Mouse (Mus musculus): ENCODE measurements around the gene Timm23. TPM values are rescaled to one million over a fixed set of nuclear protein-coding genes. Genes with fewer than 3 reads are reported as not detected.

Gene Timm23
- total RNA-seq, 2 experiments from 2014 or later = 64.0 to 86.2 TPM

GRCm38 (mm10) chr14:32166062-32166441, 35.6 kb downstream of the Timm23 start:
- intact Hi-C loops (cut with DNase I) = no loop called here
- no peak for DNase-seq (ENCODE audit: low spot score in 2 of 2)

GRCm38 (mm10) chr14:32165278-32166061, 36.2 kb downstream of the Timm23 start:
- intact Hi-C loops (cut with DNase I) = no loop called here
- DNase-seq (ENCODE audit: low spot score in 2 of 2) = peak; percentile 26 to 37

DNA sequence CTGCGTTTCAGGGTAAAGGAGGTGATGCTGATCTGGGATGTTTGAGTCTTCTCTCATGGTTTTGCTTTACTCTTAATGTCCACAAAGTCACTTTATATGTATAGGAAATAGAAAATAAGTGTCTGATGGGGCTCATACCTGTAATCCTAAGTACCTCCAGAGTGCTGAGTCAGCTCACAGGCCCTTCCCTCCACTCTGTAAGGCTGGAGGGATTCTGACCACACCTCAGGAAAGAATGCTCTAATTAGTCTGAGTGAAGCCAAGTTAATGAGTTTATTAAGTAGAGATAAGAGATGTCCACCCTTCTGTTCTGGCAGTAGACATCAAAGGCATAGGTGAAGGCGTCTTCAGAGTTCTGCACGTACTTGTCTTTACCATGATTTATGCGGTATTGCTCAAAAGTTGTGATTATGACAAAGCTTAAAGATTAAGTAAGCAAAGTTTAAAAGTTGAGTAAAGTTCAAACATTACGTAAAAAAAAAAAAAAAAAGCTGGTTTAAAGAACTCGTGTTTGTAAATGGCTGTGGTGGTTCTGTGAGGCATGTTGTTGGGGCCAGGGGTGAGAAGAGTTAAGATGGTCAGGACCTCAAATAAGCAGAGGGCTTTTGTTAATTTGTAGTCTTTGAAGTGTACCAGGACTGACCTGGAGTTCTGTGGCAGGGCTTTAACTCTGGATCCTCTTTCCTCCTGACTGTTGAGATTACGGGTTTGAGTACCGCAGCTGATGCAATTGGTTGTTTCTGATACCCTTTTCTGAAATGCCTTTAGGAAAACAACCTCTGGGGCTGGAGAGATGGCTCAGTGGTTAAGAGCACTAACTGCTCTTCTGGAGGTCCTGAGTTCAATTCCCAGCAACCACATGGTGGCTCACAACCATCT, 37.3 kb downstream of the Timm23 start:
- no peak for DNase-seq (ENCODE audit: low spot score in 2 of 2)
- intact Hi-C loops (cut with DNase I) = no loop called here

DNA sequence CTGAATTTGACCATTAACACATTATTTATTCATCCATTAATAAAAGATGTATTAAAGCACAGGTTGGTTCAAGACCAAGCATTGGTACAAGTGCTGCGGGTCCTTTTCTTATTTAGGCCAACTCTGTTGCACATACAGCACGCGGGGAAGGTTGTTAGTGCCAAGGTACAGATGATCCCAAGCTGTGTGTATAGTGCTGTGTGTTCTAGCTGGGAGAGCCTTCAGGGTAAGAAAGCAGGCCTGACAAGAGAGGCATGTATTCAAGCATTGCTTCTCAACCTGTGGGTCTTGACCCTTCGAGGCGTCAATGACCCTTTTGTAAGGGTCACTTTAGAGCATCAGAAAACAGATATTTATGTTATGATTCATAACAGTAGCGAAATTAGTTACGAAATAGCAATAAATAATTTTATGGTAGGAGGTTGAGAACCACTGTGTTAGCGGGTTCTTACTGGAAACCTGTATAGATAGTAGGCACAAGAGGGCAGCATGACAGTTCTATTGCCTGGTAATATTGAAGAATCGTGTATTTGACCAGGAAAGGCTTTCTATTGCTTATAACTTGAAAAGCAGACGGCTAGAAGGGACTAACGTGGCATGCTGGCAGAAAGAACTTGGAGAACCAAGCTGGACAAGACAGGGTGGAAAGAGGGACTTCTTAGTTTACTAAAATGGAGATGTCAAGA, 38.4 kb downstream of the Timm23 start:
- DNase-seq (ENCODE audit: low spot score in 2 of 2) = no peak
- intact Hi-C loops (cut with DNase I) = no loop called here

GRCm38 (mm10) chr14:32162231-32162630, 39.5 kb downstream of the Timm23 start:
- no peak for DNase-seq (ENCODE audit: low spot score in 2 of 2)
- intact Hi-C loops (cut with DNase I) = no loop called here

GRCm38 (mm10) chr14:32161090-32161885, 40.4 kb downstream of the Timm23 start:
- no peak for DNase-seq (ENCODE audit: low spot score in 2 of 2)
- intact Hi-C loops (cut with DNase I) = no loop called here

- intact Hi-C loops (cut with DNase I) = no loop called here
- DNase-seq (ENCODE audit: low spot score in 2 of 2) = no peak
Observed at GRCm38 (mm10) chr14:32160563-32160962, 41.1 kb downstream of the Timm23 start.

DNA sequence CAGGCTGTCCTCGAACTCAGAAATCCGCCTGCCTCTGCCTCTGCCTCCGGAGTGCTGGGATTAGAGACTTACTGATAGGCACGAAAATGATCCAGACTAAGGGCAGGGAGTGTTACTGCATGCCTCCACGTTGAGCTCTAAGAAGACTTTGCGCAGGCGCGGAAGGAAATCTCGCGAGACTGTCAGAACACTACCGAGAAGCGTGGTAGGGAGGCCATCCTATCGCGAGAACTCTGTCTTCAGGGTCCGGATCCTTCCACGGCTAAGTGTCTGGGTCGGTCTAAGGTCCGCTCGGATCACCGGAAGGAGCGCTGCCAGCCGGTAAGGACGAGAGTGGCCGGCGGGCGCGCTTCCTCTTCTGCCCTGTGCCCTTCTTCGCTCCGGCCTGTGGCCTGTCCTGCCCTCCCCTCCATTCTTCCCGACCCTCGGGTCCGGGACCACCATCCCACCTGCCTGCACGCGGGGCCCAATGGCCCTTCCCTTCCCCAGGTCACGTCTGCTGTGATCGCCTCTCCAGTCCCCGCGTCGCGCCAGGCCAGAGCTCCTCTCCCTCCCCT, 41.9 kb downstream of the Timm23 start, which contains the start of gene Ncoa4:
Ncoa4 (plus strand) TSS at position 176 of the 557 bp plus-strand sequence.
- intact Hi-C loops (cut with DNase I) = no loop called here
- peak; percentile 97 to 99 for DNase-seq (ENCODE audit: low spot score in 2 of 2)

- intact Hi-C loops (cut with DNase I) = no loop called here
Observed at GRCm38 (mm10) chr14:32159150-32159670, 42.5 kb downstream of the Timm23 start.

GRCm38 (mm10) chr14:32154758-32155157, 46.9 kb downstream of the Timm23 start:
- no peak for DNase-seq (ENCODE audit: low spot score in 2 of 2)
- intact Hi-C loops (cut with DNase I) = no loop called here

More at GRCm38 (mm10) chr14:32159150-32159670, 42.5 kb downstream of the Timm23 start:
- no peak for DNase-seq (ENCODE audit: low spot score in 2 of 2)

DNA sequence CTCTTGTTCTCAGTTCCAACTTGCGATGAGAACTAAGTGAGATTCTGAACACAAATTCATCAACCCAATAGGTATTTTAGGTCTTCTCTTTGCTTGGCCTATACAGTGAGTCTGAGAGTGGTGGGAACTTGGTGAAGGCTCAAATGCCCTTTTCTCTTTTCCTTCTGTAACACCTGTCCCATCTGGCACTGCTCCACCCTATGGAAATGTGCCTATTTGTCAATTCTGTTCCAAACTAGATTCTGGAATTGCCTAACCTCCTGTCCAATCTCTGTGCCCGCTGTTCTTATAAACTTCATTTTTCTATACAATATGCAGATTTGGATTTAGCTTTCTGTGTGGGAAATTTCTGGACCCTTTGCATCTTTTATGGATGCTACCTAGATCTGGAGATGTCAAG, 48.5 kb downstream of the Timm23 start:
- DNase-seq (ENCODE audit: low spot score in 2 of 2) = no peak
- intact Hi-C loops (cut with DNase I) = no loop called here

DNA sequence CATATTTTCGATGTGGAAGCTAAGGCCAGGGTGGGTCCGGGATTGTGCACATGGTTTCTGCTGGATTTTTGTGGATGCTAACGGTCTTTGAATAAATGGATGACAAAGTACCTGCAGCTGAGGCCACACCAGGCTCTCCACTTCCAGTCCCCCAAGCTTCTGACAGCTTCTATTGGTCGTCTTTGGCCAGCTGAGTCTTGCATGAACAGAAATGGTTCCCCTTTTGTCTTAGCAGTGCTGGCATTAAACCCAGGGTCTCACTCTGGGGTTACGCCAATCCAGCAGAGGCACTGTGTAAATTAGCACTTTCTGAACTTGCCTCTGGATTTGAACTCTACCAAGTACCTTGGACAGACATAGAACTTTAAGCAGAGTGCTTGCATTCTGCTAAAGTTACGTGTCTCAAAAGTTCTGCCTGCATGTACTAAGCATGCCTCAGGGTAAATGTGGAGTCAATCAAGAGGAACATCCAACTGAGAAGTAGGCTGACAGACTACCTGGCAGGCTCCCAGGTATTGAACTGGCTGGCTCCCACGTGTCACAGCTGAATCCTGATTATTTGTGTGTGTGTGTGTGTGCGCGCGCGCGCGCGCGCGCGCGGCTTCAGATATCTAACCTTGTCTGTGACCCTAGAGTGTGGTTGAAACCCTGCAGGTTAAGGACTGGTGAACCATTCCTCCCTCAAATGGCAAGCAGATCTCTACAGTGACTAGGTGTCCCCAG, 49.3 kb downstream of the Timm23 start:
- intact Hi-C loops (cut with DNase I) = no loop called here
- no peak for DNase-seq (ENCODE audit: low spot score in 2 of 2)

DNA sequence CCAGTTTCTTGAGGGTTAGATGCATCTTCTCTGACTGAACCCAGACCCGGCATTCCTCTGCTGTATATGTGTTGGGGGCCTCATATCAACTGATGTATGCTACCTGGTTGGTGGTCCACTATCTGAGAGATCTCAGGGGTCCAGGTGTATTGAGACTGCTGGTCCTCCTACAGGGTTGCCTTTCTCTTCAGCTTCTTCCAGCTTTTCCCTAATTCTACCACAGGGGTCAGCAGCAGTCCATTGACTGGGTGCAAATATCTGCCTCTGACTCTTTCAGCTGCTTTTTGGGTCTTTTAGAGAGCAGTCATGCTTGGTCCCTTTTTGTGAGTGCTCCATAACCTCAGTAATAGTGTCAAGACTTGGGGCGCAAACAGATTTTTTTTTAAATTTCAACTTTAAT, 50.8 kb downstream of the Timm23 start:
- DNase-seq (ENCODE audit: low spot score in 2 of 2) = no peak
- intact Hi-C loops (cut with DNase I) = no loop called here

DNA sequence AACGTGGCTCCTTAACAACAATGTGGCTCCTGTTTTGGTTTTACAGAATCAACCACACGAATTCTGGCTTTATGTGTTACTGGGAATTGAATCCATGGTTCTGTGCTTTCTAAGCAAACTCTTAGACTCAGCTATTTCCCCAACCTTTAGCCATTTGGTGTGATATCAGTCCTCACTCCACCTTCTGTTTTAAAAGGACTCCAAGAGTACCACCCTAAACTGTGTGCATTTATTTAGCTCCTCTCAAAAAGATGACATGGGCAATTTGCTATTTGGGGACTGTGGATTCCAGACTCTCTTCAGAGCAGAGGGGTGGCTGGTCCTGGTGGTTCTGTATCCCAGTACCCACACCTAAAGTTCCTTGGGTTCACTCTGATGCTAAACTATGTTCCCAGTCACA, 55.1 kb downstream of the Timm23 start:
- no peak for DNase-seq (ENCODE audit: low spot score in 2 of 2)
- intact Hi-C loops (cut with DNase I) = no loop called here

- intact Hi-C loops (cut with DNase I) = no loop called here
- DNase-seq (ENCODE audit: low spot score in 2 of 2) = no peak
Observed at GRCm38 (mm10) chr14:32145809-32146511, 55.7 kb downstream of the Timm23 start.

GRCm38 (mm10) chr14:32145401-32145800, 56.3 kb downstream of the Timm23 start:
- DNase-seq (ENCODE audit: low spot score in 2 of 2) = no peak
- intact Hi-C loops (cut with DNase I) = no loop called here

- intact Hi-C loops (cut with DNase I) = no loop called here
Observed at GRCm38 (mm10) chr14:32144734-32145133, 57.0 kb downstream of the Timm23 start.

DNA sequence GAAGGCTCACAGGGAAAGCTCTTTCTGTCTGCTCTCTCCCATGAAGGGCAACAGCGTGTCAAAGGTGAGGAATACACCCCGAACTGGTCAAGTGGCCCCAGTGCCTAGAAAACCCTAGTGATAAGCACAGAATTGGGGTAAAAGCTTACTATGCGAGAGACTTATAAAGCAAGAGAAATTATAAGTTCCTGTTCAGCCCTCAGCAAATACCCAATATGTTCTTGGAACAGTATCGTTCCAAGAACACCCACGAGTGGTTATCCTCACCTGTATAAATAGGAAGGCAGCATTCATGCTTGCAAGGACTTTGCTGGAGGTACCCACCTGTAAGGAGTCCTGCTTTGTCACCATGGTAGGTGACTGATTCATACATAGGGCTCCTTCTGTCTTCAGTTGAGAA, 60.0 kb downstream of the Timm23 start, which contains the start of gene Msmb:
Msmb (plus strand) TSS at position 301 of the 400 bp plus-strand sequence.
- no peak for DNase-seq (ENCODE audit: low spot score in 2 of 2)
- intact Hi-C loops (cut with DNase I) = no loop called here

More at GRCm38 (mm10) chr14:32144734-32145133, 57.0 kb downstream of the Timm23 start:
- DNase-seq (ENCODE audit: low spot score in 2 of 2) = no peak
